Mouse (Mus musculus) monocyte, adult 59 days (primary cell): ENCODE data around the gene Olfr729. TPM values are rescaled to one million over a fixed set of nuclear protein-coding genes. Genes with fewer than 3 reads are reported as not detected.

Experiments
- total RNA-seq, 2 experiments: library from RNA; stranded (reverse); gene quantifications; one replicate each; pipeline ENCODE4 v1.2.4; 2023

The Olfr729 gene
- total RNA-seq: not detected

GRCm38 (mm10) chr14:50152810-50153209 lies at the start of gene Olfr729:
Gene Olfr729, minus strand, starts transcription at chr14:50152910.

GRCm38 (mm10) chr14:50188098-50188497 lies 35.4 kb upstream of the Olfr729 start, which contains the start of gene Olfr730:
Gene Olfr730, minus strand, starts transcription at chr14:50188198.

GRCm38 (mm10) chr14:50142580-50142979 lies 10.1 kb downstream of the Olfr729 start, which contains the start of gene Olfr728:
Gene Olfr728, minus strand, starts transcription at chr14:50142680.

GRCm38 (mm10) chr14:50122886-50123285 lies 29.8 kb downstream of the Olfr729 start, which contains the start of gene Olfr727:
Gene Olfr727, plus strand, starts transcription at chr14:50123186.

Other genes starting within 250 kb of the Olfr729 start
- not detected for gene Olfr723, start 221.1 kb downstream of the Olfr729 start, total RNA-seq
- gene Olfr724, start 189.6 kb downstream of the Olfr729 start, total RNA-seq: not detected
- gene Olfr725, start 112.5 kb downstream of the Olfr729 start, total RNA-seq: not detected
- gene Olfr726, start 62.0 kb downstream of the Olfr729 start, total RNA-seq: not detected
- gene Olfr727, start 29.7 kb downstream of the Olfr729 start, total RNA-seq: not detected
- not detected for gene Olfr728, start 10.2 kb downstream of the Olfr729 start, total RNA-seq
- gene Olfr730, start 35.3 kb upstream of the Olfr729 start, total RNA-seq: not detected
- gene Olfr731, start 89.0 kb upstream of the Olfr729 start, total RNA-seq: not detected
- not detected for gene Olfr732, start 131.3 kb upstream of the Olfr729 start, total RNA-seq
- not detected for gene Olfr733, start 148.6 kb upstream of the Olfr729 start, total RNA-seq
- gene Olfr734, start 173.9 kb upstream of the Olfr729 start, total RNA-seq: not detected
- gene Olfr735, start 196.0 kb upstream of the Olfr729 start, total RNA-seq: not detected
- gene Tlr11, start 205.0 kb upstream of the Olfr729 start, total RNA-seq: 1 to 10 TPM; 5.0 to 5.4 TPM
- gene Olfr736, start 228.3 kb upstream of the Olfr729 start, total RNA-seq: not detected